Mouse (Mus musculus): ENCODE results near the gene Crtc1. TPM values are rescaled to one million over a fixed set of nuclear protein-coding genes. Genes with fewer than 3 reads are reported as not detected.
A peak's percentile ranks its signal among the peaks of the same experiment; 100 is the strongest.

The Crtc1 gene
- polyA plus RNA-seq, 1 experiment from 2014 or later, result 55.9 TPM

GRCm38 (mm10) chr8:70439848-70440179, 435 bp upstream of the Crtc1 start:
- Histone ChIP-seq H3K4me1 (ENCODE audit: control insufficient read depth, insufficient read depth, low read length) (peaks cover 16% of the 10 kb centered on the region), H3K4me3 (ENCODE audit: low read depth, low read length) (peak overlapping the region; percentile 61), H3K4me2 (ENCODE audit: low read depth, low read length) (peak overlapping the region; percentile 73), H3K27ac (ENCODE audit: low read depth, low read length) (peak overlapping the region; percentile 88), H3K9me3 (ENCODE audit: control insufficient read depth, low read length) (no peaks in the 10 kb centered on the region), H3K9ac (replicated peaks; ENCODE audit: low read depth, low read length) (peak overlapping the region; percentile 74), H3K27me3 (ENCODE audit: control insufficient read depth, insufficient read depth, low read length) (no peaks in the 10 kb centered on the region), H3K36me3 (ENCODE audit: control insufficient read depth, insufficient read depth, low read length) (no peaks in the 10 kb centered on the region)
- no peak for ATAC-seq (ENCODE audit: low read depth)
- 7% methylated on average over 7 of the region's 7 CpGs for WGBS

DNA sequence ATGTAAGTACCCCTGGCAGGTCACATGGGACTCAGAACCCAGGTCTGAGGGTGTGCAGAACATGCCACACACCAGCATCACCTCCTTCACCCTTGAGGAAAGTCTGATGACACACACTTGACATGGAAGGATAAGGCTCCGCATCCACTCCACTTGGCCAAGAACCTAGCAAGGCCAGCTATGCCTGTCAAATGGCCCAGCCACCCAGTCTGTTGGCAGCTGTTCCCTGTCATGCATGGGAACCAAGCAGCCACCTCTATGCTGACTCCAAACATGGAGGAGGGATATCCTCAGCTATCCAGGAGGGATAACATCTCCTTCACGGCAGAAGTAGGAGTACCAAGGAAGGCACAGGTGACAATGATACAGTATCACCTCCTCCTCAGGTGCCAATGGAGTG, 956 bp downstream of the Crtc1 start:
- peak overlapping the region; percentile 91 for H3K4me2 ChIP-seq (ENCODE audit: low read depth, low read length)
- H3K27ac ChIP-seq (ENCODE audit: low read depth, low read length), result no peak overlapping the region
- no peaks in the 10 kb centered on the region for H3K27me3 ChIP-seq (ENCODE audit: control insufficient read depth, insufficient read depth, low read length)
- no peaks in the 10 kb centered on the region for H3K36me3 ChIP-seq (ENCODE audit: control insufficient read depth, insufficient read depth, low read length)
- peak; percentile 0; the same call in 1 of the 2 replicates for ATAC-seq (ENCODE audit: low read depth)
- H3K4me1 ChIP-seq (ENCODE audit: control insufficient read depth, insufficient read depth, low read length), result peaks cover 16% of the 10 kb centered on the region
- peak overlapping the region; percentile 61 for H3K4me3 ChIP-seq (ENCODE audit: low read depth, low read length)
- H3K9ac ChIP-seq (replicated peaks; ENCODE audit: low read depth, low read length), result 0 out of 2 replicates have a peak overlapping the region, but pooled peaks have one; percentile 74
- WGBS, result 100% methylated on average over 2 of the region's 2 CpGs
- no peaks in the 10 kb centered on the region for H3K9me3 ChIP-seq (ENCODE audit: control insufficient read depth, low read length)

DNA sequence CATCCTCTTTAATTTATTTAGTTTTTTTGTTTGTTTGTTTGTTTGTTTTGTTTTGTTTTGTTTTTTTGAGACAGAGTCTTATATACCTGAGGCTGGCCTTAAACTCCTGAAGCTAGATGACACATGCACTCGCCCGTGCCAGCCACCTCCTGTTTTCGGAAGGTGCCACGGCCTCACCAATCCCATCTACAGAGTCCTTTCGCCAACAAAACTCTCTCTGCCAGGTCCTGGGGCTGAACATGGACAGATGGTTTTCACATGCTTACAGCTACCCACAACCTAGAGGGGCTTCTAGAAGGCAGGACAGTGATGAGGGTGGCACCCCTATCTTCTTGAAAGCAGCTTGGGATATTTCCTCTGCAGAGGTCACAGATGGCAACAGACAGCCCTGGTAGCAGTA, 4.2 kb downstream of the Crtc1 start:
- Histone ChIP-seq H3K4me2 (ENCODE audit: low read depth, low read length) (no peak overlapping the region), H3K4me1 (ENCODE audit: control insufficient read depth, insufficient read depth, low read length) (peaks cover 16% of the 10 kb centered on the region), H3K27me3 (ENCODE audit: control insufficient read depth, insufficient read depth, low read length) (no peaks in the 10 kb centered on the region), H3K27ac (ENCODE audit: low read depth, low read length) (no peak overlapping the region), H3K9ac (replicated peaks; ENCODE audit: low read depth, low read length) (no peak overlapping the region), H3K9me3 (ENCODE audit: control insufficient read depth, low read length) (no peaks in the 10 kb centered on the region), H3K36me3 (ENCODE audit: control insufficient read depth, insufficient read depth, low read length) (no peaks in the 10 kb centered on the region), H3K4me3 (ENCODE audit: low read depth, low read length) (no peak overlapping the region)
- no peak for ATAC-seq (ENCODE audit: low read depth)
- whole genome bisulfite sequencing, result 96% methylated on average over 5 of the region's 5 CpGs

DNA sequence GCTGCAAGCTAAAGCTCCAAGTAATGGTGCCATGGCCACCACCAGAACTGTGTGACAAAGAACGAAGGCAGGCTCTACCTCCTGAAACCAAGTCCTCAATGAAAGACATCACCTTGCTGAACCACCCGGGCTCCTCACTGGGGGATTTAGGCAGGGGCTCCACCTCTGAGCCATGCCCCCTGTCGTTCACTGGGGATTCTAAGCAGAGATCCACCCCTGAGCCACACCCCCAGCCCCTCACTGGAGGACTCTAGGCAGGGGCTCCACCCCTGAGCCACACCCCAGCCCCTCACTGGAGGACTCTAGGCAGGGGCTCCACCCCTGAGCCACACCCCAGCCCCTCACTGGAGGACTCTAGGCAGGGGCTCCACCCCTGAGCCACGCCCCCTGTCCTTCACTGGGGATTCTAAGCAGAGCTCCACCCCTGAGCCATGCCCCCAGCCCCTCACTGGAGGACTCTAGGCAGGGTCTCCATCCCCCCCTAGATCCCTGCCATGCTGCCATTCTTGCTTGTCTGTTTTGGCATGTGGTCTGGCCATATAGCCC, 6.3 kb downstream of the Crtc1 start:
- no peak overlapping the region for H3K9ac ChIP-seq (replicated peaks; ENCODE audit: low read depth, low read length)
- H3K4me3 ChIP-seq (ENCODE audit: low read depth, low read length), result no peak overlapping the region
- no peak overlapping the region for H3K27ac ChIP-seq (ENCODE audit: low read depth, low read length)
- H3K9me3 ChIP-seq (ENCODE audit: control insufficient read depth, low read length), result no peaks in the 10 kb centered on the region
- WGBS, result 53% methylated on average over 4 of the region's 4 CpGs
- no peaks in the 10 kb centered on the region for H3K36me3 ChIP-seq (ENCODE audit: control insufficient read depth, insufficient read depth, low read length)
- no peak for ATAC-seq (ENCODE audit: low read depth)
- 0 out of 2 replicates have a peak, but pooled peaks cover 6% of the 10 kb centered on the region for H3K4me1 ChIP-seq (ENCODE audit: control insufficient read depth, insufficient read depth, low read length)
- H3K4me2 ChIP-seq (ENCODE audit: low read depth, low read length), result no peak overlapping the region
- H3K27me3 ChIP-seq (ENCODE audit: control insufficient read depth, insufficient read depth, low read length), result no peaks in the 10 kb centered on the region

DNA sequence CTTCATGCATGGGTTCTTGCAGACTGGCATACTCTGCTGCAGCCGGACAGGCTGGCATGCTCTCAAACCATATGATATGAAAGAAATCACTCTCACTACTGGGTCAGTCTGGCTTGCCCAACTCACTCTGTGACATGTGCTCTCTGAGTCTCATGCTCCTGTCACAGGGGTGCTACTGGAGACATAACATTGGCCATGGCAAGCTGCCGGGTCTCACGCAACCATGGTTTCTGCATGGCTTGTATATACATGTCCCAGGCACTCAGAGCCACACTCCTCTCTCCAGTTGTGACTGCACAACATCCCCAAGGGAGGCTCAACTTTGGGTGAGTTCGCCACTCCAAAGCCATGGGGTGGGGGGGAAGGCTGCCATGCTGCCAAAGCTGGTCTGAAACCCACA, 8.2 kb downstream of the Crtc1 start:
- WGBS, result 92% methylated on average over 4 of the region's 4 CpGs
- Histone ChIP-seq H3K4me1 (ENCODE audit: control insufficient read depth, insufficient read depth, low read length) (no peaks in the 10 kb centered on the region), H3K4me2 (ENCODE audit: low read depth, low read length) (no peak overlapping the region), H3K27me3 (ENCODE audit: control insufficient read depth, insufficient read depth, low read length) (no peaks in the 10 kb centered on the region), H3K9ac (replicated peaks; ENCODE audit: low read depth, low read length) (no peak overlapping the region), H3K36me3 (ENCODE audit: control insufficient read depth, insufficient read depth, low read length) (no peaks in the 10 kb centered on the region), H3K4me3 (ENCODE audit: low read depth, low read length) (no peak overlapping the region), H3K27ac (ENCODE audit: low read depth, low read length) (no peak overlapping the region), H3K9me3 (ENCODE audit: control insufficient read depth, low read length) (no peaks in the 10 kb centered on the region)
- ATAC-seq (ENCODE audit: low read depth), result no peak

DNA sequence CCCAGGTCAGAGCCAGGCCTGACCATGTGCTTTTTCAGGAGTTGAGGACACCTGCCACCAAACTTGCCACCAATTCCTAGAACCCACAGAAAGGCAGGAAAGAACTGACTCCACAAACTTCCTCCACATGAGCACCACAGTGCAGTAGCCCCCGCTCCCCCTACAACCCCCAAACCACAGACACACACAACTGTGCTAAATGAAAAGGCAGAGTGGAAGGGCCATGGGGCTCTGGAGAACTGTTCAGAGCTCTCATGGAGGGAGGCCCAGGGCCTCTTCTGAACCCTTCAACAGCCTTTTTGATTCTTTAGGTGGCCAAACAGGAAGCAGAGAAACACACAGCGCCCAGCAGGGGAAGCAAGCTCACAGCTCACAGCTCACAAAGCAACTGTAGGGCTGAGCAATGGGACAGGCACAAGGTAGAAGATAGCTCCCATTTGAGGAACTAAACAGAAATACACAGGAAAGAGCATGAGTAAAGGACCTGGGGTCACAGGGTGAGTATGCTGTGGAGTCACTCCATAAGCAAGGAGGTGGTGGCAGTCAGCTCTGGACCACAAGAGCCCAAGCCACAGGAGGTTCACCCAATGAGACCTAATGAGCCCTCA, 13.0 kb downstream of the Crtc1 start:
- 93% methylated on average over 2 of the region's 2 CpGs for WGBS

DNA sequence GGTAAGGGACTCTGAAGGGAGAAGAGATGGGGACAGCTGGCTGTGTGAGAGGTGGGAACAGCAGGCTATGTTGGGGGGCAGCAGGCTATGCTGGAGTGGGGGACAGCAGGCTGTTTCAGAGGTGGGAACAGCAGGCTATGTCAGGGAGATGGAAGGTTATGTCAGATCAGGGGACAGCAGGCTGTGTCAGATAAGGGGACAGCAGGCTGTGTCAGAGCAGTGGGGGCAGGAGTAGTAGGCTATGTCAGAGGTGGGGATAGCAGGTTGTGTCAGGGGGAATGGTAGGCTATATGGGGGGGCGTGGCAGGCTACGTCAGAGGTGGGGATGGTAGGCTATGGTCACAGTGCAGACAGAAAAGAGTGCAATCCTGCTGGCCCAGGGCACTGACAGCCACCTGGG, 16.7 kb downstream of the Crtc1 start:
- H3K9ac ChIP-seq (replicated peaks; ENCODE audit: low read depth, low read length), result no peak overlapping the region
- no peaks in the 10 kb centered on the region for H3K27me3 ChIP-seq (ENCODE audit: control insufficient read depth, insufficient read depth, low read length)
- 83% methylated on average over 2 of the region's 2 CpGs for WGBS
- no peaks in the 10 kb centered on the region for H3K9me3 ChIP-seq (ENCODE audit: control insufficient read depth, low read length)
- H3K4me3 ChIP-seq (ENCODE audit: low read depth, low read length), result no peak overlapping the region
- no peaks in the 10 kb centered on the region for H3K4me1 ChIP-seq (ENCODE audit: control insufficient read depth, insufficient read depth, low read length)
- no peak overlapping the region for H3K4me2 ChIP-seq (ENCODE audit: low read depth, low read length)
- H3K27ac ChIP-seq (ENCODE audit: low read depth, low read length), result no peak overlapping the region
- H3K36me3 ChIP-seq (ENCODE audit: control insufficient read depth, insufficient read depth, low read length), result no peaks in the 10 kb centered on the region
- ATAC-seq (ENCODE audit: low read depth), result no peak

More for the DNA sequence above, 13.0 kb downstream of the Crtc1 start:
- Histone ChIP-seq H3K9ac (replicated peaks; ENCODE audit: low read depth, low read length) (no peak overlapping the region), H3K9me3 (ENCODE audit: control insufficient read depth, low read length) (no peaks in the 10 kb centered on the region), H3K27ac (ENCODE audit: low read depth, low read length) (no peak overlapping the region), H3K27me3 (ENCODE audit: control insufficient read depth, insufficient read depth, low read length) (no peaks in the 10 kb centered on the region), H3K4me2 (ENCODE audit: low read depth, low read length) (no peak overlapping the region), H3K4me3 (ENCODE audit: low read depth, low read length) (no peak overlapping the region), H3K4me1 (ENCODE audit: control insufficient read depth, insufficient read depth, low read length) (no peaks in the 10 kb centered on the region), H3K36me3 (ENCODE audit: control insufficient read depth, insufficient read depth, low read length) (no peaks in the 10 kb centered on the region)
- no peak for ATAC-seq (ENCODE audit: low read depth)

DNA sequence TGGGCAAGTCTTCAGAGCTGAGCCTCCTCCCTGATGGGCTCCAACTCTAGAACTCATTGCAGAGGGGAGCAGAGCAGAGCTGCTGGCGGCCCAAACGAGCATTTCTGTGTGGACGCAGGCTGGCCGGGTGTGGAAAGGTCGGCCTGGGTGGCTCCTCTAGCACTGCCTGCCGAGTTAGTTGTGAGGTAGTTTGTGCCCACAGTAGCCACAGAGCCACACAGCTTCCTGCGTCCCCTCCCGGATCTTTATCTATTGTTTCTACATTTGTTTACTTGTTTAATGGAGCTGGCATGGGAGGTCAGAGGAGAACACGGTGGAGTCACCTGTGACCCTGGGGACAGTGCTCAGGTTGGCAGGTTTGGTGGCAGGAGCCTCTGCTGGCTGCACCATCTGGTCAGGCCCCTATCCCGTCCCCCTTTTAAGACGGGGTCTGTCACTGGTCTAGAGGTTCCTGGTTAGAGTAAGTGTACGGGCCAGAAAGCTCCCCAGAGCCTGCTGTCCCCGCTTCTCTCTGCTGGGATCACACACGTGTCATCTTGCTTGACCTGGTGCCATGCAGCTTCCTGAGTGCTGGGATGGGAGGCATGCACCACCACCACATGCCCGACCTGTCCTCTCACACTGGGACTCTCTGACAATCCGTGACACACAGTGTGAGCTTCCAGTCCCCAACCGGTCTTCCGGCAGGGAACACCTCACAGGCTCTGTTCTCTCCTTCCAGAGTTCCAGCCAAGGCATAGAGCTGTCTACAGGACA, 17.9 kb downstream of the Crtc1 start:
- H3K27ac ChIP-seq (ENCODE audit: low read depth, low read length), result no peak overlapping the region

More for the DNA sequence above, 17.9 kb downstream of the Crtc1 start:
- Histone ChIP-seq H3K9ac (replicated peaks; ENCODE audit: low read depth, low read length) (no peak overlapping the region), H3K27me3 (ENCODE audit: control insufficient read depth, insufficient read depth, low read length) (no peaks in the 10 kb centered on the region), H3K4me2 (ENCODE audit: low read depth, low read length) (no peak overlapping the region), H3K36me3 (ENCODE audit: control insufficient read depth, insufficient read depth, low read length) (no peaks in the 10 kb centered on the region), H3K4me3 (ENCODE audit: low read depth, low read length) (no peak overlapping the region), H3K9me3 (ENCODE audit: control insufficient read depth, low read length) (no peaks in the 10 kb centered on the region), H3K4me1 (ENCODE audit: control insufficient read depth, insufficient read depth, low read length) (peaks cover 5% of the 10 kb centered on the region; the same call in 1 of the 2 replicates)
- no peak for ATAC-seq (ENCODE audit: low read depth)
- WGBS, result 82% methylated on average over 18 of the region's 18 CpGs

Measured in neural tube, embryonic 14.5 days (tissue).